Mouse (Mus musculus) erythroblast, embryonic 14.5 days (primary cell): Measurements from ENCODE around the gene Nsmce1. TPM values are rescaled to one million over a fixed set of nuclear protein-coding genes. Genes with fewer than 3 reads are reported as not detected.

Experiments
- H3K27me3 ChIP-seq: 2 replicates; pipeline ENCODE4 v1.6.1; 2012; ENCODE audit warnings: inconsistent platforms; ENCODE audit not compliant: control insufficient read depth
- H3K36me3 ChIP-seq: 2 replicates; pipeline ENCODE4 v1.6.1; 2012; ENCODE audit warnings: mild to moderate bottlenecking, inconsistent platforms; ENCODE audit not compliant: control insufficient read depth
- H3K4me1 ChIP-seq: 2 replicates; pipeline ENCODE4 v1.6.1; 2012; ENCODE audit warnings: inconsistent platforms; ENCODE audit not compliant: control insufficient read depth
- H3K4me3 ChIP-seq: replicated peaks from 2 replicates; pipeline ENCODE3; 2012; ENCODE audit warnings: moderate library complexity, mild to moderate bottlenecking, inconsistent platforms
- H3K9me3 ChIP-seq: 2 replicates; pipeline ENCODE4 v1.6.1; 2012; ENCODE audit warnings: low read length, inconsistent platforms, mixed read lengths; ENCODE audit not compliant: control insufficient read depth
- GATA1 ChIP-seq: IDR thresholded peaks from 2 replicates; pipeline ENCODE4 v1.6.1; 2012; ENCODE audit warnings: low read length, inconsistent platforms, mixed read lengths
- TAL1 ChIP-seq: IDR thresholded peaks from 3 replicates; pipeline ENCODE4 v1.6.1; 2012; ENCODE audit warnings: low read length, inconsistent platforms, mixed read lengths
- polyA plus RNA-seq: library from polyadenylated mRNA; stranded (reverse); fragments of >175 nt; gene quantifications from 2 replicates; pipeline ENCODE4 v1.2.3, GENCODE M21; 2012

Nsmce1 gene
- polyA plus RNA-seq, 1 experiment = 2.9 TPM

GRCm38 (mm10) chr7:125515081-125515853 lies 23.9 kb upstream of the Nsmce1 start:
- Histone ChIP-seq H3K4me3 (no peak overlapping the region), H3K4me1 (peaks cover 59% of the 10 kb centered on the region), H3K36me3 (no peaks in the 10 kb centered on the region; the same call in 1 of the 2 replicates), H3K27me3 (no peaks in the 10 kb centered on the region), H3K9me3 (no peaks in the 10 kb centered on the region; the same call in none of the 2 replicates)
- TF ChIP-seq GATA1 (no peak), TAL1 (no peak)

GRCm38 (mm10) chr7:125511852-125512251 lies 20.5 kb upstream of the Nsmce1 start:
- no peak overlapping the region for H3K4me3 ChIP-seq
- H3K27me3 ChIP-seq = peaks cover 3% of the 10 kb centered on the region
- peaks cover 35% of the 10 kb centered on the region for H3K4me1 ChIP-seq
- TF ChIP-seq GATA1 = no peak
- no peak for TF ChIP-seq TAL1
- no peaks in the 10 kb centered on the region for H3K9me3 ChIP-seq
- H3K36me3 ChIP-seq = no peaks in the 10 kb centered on the region

- H3K4me1 ChIP-seq = peaks cover 30% of the 10 kb centered on the region
- peaks cover 3% of the 10 kb centered on the region for H3K27me3 ChIP-seq
- no peaks in the 10 kb centered on the region for H3K9me3 ChIP-seq
- TF ChIP-seq TAL1 (no peak), GATA1 (no peak)
- no peaks in the 10 kb centered on the region for H3K36me3 ChIP-seq
- no peak overlapping the region for H3K4me3 ChIP-seq
Measured at GRCm38 (mm10) chr7:125511432-125511831, 20.0 kb upstream of the Nsmce1 start.

- Histone ChIP-seq H3K4me3 (no peak overlapping the region), H3K4me1 (peaks cover 9% of the 10 kb centered on the region), H3K9me3 (no peaks in the 10 kb centered on the region), H3K36me3 (no peaks in the 10 kb centered on the region), H3K27me3 (peaks cover 3% of the 10 kb centered on the region)
- TF ChIP-seq GATA1 (no peak), TAL1 (no peak)
Measured at GRCm38 (mm10) chr7:125507279-125507678, 15.9 kb upstream of the Nsmce1 start.

GRCm38 (mm10) chr7:125505568-125505967 lies 14.2 kb upstream of the Nsmce1 start:
- TF ChIP-seq GATA1 = no peak
- TF ChIP-seq TAL1 = no peak

GRCm38 (mm10) chr7:125504618-125505017 lies 13.2 kb upstream of the Nsmce1 start:
- Histone ChIP-seq H3K4me1 (peaks cover 14% of the 10 kb centered on the region), H3K9me3 (no peaks in the 10 kb centered on the region), H3K27me3 (peaks cover 3% of the 10 kb centered on the region), H3K36me3 (no peaks in the 10 kb centered on the region), H3K4me3 (no peak overlapping the region)
- TF ChIP-seq TAL1 (no peak), GATA1 (no peak)

More at GRCm38 (mm10) chr7:125505568-125505967, 14.2 kb upstream of the Nsmce1 start:
- Histone ChIP-seq H3K9me3 (no peaks in the 10 kb centered on the region), H3K36me3 (no peaks in the 10 kb centered on the region), H3K4me1 (peaks cover 6% of the 10 kb centered on the region), H3K27me3 (peaks cover 3% of the 10 kb centered on the region), H3K4me3 (no peak overlapping the region)

- TF ChIP-seq TAL1 (no peak), GATA1 (no peak)
- Histone ChIP-seq H3K4me3 (no peak overlapping the region), H3K4me1 (peaks cover 18% of the 10 kb centered on the region), H3K36me3 (no peaks in the 10 kb centered on the region), H3K27me3 (peaks cover 3% of the 10 kb centered on the region), H3K9me3 (no peaks in the 10 kb centered on the region)
Measured at GRCm38 (mm10) chr7:125503374-125504092, 12.1 kb upstream of the Nsmce1 start.

GRCm38 (mm10) chr7:125500879-125501278 lies 9.5 kb upstream of the Nsmce1 start:
- TF ChIP-seq TAL1 (no peak), GATA1 (no peak)
- Histone ChIP-seq H3K36me3 (no peaks in the 10 kb centered on the region), H3K4me3 (no peak overlapping the region), H3K9me3 (no peaks in the 10 kb centered on the region), H3K27me3 (no peaks in the 10 kb centered on the region), H3K4me1 (peaks cover 18% of the 10 kb centered on the region)

GRCm38 (mm10) chr7:125499927-125500868 lies 8.8 kb upstream of the Nsmce1 start:
- H3K27me3 ChIP-seq = no peaks in the 10 kb centered on the region
- no peaks in the 10 kb centered on the region for H3K36me3 ChIP-seq
- TF ChIP-seq TAL1 (no peak), GATA1 (no peak)
- peaks cover 16% of the 10 kb centered on the region for H3K4me1 ChIP-seq
- no peak overlapping the region for H3K4me3 ChIP-seq
- no peaks in the 10 kb centered on the region for H3K9me3 ChIP-seq
